Mouse (Mus musculus) frontal cortex, postnatal 25 days (tissue): ENCODE results near the gene Tex26.

Experiments
- DNase-seq, 2 experiments: peaks; one replicate each; pipeline ENCODE4 v3.0.0; 2022; ENCODE audit warnings: low spot score in 2 of 2

The Tex26 gene

DNA sequence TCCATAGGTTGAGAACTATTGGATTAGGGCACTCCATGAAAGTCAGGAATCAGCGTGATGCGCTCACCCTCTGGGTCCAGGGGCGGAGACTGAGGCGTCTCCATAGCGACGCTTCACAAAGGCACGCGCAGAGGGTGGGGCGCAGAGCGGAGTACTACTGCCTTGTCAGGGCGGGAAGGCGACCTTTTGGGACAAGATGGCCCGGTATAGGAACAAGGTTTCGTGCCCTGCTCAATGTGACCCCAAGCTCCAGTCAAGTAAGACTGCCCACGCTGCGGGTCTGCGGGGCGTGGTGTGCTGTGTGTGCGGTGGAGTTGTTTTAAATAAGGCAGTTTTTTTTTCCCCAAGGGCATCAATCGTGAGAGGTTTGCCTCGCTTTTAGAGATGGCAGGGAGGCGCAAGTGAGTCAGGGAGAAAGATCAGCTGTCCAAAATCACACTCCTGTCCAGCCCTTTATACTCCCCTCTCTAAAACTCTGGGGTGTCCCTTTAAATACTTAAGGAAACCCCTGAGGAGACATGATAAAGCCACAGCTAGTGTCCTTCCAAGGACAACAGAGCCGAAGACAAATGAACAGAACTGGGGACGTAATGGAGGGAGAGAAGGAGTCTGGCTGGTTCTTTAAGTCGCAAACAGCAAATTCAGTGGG is at the start of gene Tex26:
Tex26 (plus strand) TSS at position 130 of the 649 bp plus-strand sequence.
- peak; percentile 37 to 41 for DNase-seq

GRCm38 (mm10) chr5:149391574-149392375 is 47.7 kb upstream of the Tex26 start:
- no peak for DNase-seq

DNA sequence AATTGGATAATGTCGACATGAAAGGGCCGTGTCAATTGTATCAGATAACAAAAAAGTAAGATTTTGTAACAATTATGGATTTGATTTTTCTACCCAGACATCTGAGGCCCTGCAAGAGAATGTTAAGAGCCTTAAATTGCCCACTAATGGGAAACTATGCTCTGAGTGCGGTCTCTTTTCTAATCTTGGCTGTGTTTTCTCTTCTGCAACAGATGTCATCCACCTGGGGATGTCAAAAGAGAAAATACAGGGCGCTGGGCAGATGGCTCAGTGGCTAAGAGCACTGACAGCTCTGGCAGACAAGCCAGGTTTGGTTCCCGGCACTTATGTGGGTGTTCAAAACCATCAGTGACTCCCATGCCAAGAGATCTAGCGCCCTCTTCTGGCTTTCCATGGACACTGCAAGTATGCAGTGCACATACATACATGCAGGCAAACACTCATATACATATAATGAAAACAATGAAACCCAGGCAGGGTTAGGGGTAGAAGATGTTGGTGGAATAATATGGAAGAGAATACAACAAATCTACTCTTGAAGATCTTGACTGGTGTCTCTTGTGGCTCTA is 47.0 kb upstream of the Tex26 start:
- DNase-seq: no peak

DNA sequence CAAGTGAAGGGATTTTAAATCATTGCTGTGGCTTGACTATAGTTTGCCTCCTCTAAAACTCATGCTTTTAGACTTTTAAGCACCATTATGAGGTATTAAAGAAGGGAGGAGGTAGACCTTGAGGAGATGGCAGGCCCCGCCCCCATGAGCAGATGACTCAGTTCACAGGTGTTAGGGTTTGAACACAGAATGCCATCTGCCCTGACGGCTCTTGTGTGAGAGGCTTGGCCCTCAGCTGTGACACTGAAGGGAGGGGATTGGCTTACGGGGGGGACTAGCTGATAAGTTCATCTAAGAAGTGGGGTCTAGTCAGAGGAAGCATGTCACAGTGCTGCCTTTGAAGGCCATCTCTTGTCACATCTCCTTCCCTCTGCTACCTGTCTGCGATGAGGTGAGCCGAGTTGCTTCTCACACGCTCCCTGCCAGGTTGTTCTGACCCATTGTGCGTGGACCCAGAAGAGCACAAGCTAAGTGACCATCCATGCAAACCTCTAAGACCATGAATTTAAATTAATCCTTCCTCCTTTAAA is 37.9 kb upstream of the Tex26 start:
- no peak for DNase-seq

DNA sequence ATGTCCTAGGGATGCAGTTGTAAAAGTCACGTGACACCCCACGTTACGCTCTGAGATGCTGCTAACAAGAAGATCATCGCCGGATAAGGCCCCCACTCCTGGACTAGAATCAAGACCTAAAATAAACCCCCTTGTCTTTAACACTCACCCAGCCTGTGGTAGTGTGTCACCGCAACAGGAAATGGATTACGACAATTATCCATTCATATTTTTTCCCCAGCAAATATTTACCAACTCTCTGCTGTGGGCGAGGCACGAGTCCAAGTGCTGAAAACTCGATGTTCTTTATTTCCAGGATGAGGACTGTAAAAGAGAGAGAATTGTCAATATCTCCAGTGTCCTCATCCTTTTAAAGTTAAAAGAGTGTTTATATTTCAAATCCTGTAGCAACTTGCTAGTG is 37.4 kb upstream of the Tex26 start:
- DNase-seq: no peak

DNA sequence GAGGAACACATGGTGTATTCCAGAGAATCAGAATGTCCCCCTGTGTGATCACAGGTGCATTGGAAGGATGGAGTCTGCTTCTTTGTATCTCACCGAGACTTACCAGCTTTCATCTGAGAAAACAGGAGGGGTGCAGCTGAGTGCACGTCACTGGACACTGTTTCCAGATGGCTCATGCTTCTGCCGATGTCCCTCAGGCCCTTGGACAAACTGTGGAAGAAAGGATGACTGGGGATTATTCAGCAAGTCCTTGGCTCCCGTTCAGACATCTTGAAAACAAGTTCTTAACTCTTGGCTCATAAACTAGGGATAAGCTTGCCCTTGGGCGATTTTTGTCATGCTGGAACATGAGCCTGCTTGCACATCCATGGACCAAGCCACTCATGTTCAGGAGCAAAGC is 36.1 kb upstream of the Tex26 start:
- no peak for DNase-seq

DNA sequence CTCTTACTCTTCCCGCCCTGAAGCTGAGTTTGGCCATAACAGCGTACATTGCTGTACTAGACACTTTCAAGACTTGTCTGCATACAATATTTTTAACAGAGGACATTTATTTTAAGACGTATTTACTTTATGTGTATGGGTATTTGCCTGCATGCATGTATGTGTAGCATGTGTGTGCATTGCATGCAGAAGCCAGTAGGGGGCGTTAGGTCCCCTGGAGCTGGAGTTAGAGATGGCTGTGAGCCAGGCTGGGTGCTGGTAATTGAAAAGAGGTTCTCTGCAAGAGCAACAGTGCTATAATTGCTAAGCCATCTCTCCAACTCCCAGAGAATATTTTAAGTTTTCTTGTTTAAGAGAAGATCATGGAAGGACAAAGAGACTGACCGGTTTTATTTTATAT is 34.8 kb upstream of the Tex26 start:
- DNase-seq: no peak

- peak in 1 of 2 experiments; percentile 18 for DNase-seq
Measured at GRCm38 (mm10) chr5:149406791-149407276, 32.6 kb upstream of the Tex26 start.

- no peak for DNase-seq
Measured at GRCm38 (mm10) chr5:149409502-149409901, 30.0 kb upstream of the Tex26 start.

DNA sequence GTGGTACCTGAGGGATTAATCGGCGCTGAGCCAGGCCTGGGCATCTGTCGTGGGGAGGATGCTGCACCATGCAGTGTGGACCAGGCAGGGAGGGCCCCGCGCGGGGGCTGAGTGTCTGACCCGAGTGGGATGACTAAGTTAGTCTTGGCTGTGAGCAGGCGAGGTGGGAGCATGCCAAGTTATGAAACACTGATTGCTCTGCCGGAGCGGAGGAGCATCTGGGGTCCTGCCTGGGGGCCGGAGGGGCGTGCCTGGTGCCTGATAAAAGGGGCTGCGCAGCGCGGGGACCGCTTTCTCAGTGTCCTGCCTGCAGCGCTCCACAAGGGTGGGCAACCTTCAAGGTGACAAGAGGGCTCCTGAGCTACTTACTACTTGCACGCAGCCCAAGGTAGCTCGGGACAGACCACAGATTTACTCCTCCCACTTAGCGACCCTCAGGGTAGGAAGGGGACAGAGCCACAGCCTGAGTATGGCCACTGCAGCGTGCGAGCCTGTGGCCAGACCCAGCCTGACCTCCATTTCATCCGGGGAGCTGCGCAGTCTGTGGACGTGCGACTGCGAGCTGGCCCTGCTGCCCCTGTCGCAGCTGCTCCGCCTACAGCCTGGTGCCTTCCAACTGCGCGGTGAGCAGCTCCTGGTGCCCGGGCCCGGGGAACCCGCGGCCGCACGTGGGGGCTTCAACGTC is 27.8 kb upstream of the Tex26 start, which contains the start of gene Medag:
Medag (plus strand) TSS at position 241 of the 685 bp plus-strand sequence.
- peak; percentile 31 to 44 for DNase-seq

GRCm38 (mm10) chr5:149412194-149412575 is 27.3 kb upstream of the Tex26 start:
- DNase-seq: no peak

DNA sequence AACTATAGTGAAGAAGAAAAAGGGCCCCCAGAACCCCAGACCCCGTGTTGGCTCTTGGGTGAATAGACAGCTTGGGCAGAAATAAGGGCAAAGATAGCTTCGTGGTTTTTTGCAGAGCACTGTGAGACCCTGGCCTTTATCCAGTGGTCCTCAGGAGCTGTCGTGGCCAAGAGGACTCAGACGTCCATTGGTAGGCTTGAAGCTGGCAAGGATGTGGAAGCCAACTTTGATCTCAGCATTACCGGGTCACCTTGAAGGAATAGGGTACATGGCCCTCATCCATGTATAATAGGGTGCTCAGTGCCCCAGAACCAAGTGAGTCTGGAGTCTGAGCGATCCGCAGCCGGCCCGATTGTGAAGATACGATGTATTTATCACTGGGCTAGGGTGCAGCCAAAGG is 26.8 kb upstream of the Tex26 start:
- DNase-seq: no peak

GRCm38 (mm10) chr5:149414369-149415167 is 24.9 kb upstream of the Tex26 start:
- no peak for DNase-seq

GRCm38 (mm10) chr5:149417381-149417780 is 22.1 kb upstream of the Tex26 start:
- DNase-seq: no peak

DNA sequence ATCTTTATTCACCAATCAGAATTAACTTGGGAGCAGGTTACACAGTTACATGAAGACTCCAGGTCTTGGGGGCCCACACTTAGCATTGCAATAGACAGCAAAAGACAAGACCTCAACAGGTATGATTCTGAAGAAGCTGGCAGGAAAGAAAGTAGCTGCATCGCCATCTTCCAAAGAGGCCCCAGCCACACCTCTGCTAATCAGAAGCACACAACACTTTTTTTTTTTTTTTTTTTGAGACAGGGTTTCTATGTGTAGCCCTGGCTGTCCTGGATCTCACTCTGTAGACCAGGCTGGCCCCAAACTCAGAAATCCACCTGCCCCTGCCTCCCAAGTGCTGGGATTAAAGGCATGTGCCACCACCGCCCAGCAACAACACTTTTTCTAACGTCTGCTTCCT is 12.9 kb upstream of the Tex26 start:
- no peak for DNase-seq

DNA sequence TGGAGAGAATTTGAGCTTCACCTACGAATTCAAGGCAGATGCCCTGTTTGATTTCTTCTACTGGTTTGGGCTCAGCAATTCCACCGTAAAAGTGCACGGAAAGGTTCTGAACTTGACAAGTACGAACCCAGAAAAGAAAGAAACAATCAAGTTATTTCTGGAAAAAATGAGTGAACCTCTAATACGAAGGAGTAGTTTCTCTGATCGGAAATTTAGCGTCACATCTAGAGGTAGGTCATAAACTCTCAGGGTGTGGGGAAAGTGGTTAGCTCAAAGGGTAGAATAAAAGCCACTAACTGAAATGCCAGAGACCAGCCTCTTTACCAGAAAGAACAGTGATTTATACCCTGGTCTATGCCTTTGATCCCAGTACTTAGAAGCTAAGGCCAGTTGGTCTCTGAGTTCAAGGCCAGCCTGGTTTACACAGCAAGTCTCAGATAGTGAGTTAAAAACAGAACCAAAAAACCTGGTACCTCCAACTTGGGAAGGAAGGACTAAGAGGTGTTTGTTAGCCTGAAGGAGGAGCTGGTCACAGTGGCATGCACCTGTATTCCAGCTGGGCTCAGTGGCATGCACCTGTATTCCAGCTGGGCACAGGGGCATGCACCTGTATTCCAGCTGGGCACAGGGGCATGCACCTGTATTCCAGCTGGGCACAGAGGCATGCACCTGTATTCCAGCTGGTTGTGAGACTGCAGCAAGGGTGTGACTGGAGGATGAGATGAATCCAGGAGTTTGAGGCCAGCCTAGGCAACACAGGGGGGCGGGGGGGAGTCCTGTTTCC is 12.0 kb upstream of the Tex26 start:
- DNase-seq: no peak

- DNase-seq: no peak
Measured at GRCm38 (mm10) chr5:149428347-149428746, 11.1 kb upstream of the Tex26 start.

DNA sequence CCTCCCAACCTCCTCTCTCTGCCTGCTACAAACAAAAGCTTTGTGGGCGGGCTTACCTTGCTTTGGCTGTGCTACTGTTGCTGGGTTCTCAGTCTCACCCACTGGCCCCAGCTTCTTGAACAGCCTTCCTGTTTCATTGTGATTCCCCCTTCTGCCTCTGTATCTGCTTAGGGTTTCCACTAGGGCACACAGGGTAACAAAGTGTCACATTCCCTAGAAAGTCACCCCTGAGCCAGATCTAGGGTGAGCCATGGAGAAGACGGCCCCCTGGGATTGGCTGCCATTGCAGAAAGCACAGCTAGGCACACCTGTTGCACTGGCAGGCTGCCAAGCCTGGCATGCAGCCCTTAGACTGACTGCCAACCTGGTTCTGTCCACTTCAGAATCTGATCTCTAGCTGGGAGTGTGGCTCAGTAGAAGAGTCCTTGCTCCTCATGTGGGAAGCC is 10.6 kb upstream of the Tex26 start:
- DNase-seq: no peak

DNA sequence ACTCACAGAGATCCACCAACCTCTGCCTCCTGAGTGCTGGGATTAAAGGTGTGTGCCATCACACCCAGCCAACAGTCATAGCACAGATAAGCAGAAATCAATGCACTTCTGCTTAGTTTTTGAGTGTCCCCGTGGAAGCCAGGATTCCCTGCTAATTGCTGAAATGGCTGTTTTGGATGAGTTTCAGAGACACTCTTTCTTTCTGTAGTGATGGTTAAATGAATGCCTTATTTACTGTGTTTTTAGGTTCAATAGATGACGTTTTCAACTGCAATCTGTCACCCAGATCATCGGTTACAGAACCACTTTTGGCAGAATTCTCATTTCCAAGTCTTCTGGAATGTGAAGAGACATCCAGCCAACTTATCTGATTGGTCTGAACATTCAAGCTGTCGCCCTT is 9.9 kb upstream of the Tex26 start:
- DNase-seq: no peak

DNA sequence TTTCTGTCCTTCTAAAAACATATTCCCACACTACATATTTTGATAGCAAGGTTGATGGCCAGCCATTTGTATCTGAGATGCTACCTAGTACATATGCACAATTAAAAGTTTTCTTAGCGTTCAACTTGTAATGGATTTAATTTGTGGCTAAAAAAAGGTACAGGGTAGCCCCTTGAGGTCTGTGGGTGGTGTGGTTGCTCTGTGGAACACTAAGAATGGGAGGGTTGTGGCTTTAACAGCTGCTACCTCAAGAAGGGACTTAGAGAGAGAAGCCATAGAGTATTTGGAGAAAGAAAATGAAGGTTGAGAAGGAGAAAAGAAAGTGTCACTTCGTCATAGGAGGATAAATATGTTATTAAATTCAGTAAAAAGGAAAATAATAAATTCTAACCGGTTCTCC is 8.5 kb upstream of the Tex26 start:
- DNase-seq: no peak
